Mouse (Mus musculus) hindbrain, embryonic 13.5 days (tissue): Measurements from ENCODE around the gene 9530053A07Rik. TPM values are rescaled to one million over a fixed set of nuclear protein-coding genes. Genes with fewer than 3 reads are reported as not detected.
"Not testable (repeated sequence)": the region's sequence is repeated elsewhere in the genome, so short reads cannot be mapped to it uniquely, and the experiment has no call there.

Experiments
- ATAC-seq: fragments of 200-750 bp; cut with Nextera tagmentation; 2 replicates; pipeline ENCODE4 v1.8.0; 2017; ENCODE audit warnings: moderate TSS enrichment; ENCODE audit not compliant: low FRiP score
- H3K27ac ChIP-seq: fragments of 300-500 bp; sonication (generic); 2 replicates; pipeline ENCODE4 v1.5.1; 2015; ENCODE audit warnings: inconsistent platforms, mild to moderate bottlenecking, moderate library complexity
- H3K27me3 ChIP-seq: fragments of 300-500 bp; sonication (generic); 2 replicates; pipeline ENCODE4 v1.6.1; 2015; ENCODE audit warnings: mild to moderate bottlenecking, inconsistent platforms
- H3K36me3 ChIP-seq: fragments of 300-500 bp; sonication (generic); 2 replicates; pipeline ENCODE4 v1.6.1; 2015; ENCODE audit warnings: mild to moderate bottlenecking, inconsistent platforms
- H3K4me1 ChIP-seq: fragments of 300-500 bp; sonication (generic); replicated peaks from 2 replicates; pipeline ENCODE4 v1.6.1; 2015; ENCODE audit warnings: inconsistent platforms
- H3K4me2 ChIP-seq: fragments of 300-500 bp; sonication (generic); 2 replicates; pipeline ENCODE4 v1.6.1; 2015; ENCODE audit warnings: inconsistent platforms, mild to moderate bottlenecking, moderate library complexity
- H3K4me3 ChIP-seq: fragments of 300-500 bp; sonication (generic); 2 replicates; pipeline ENCODE4 v1.5.1; 2015; ENCODE audit warnings: mild to moderate bottlenecking, inconsistent platforms
- H3K9ac ChIP-seq: fragments of 300-500 bp; sonication (generic); 2 replicates; pipeline ENCODE4 v1.6.1; 2015; ENCODE audit warnings: mild to moderate bottlenecking, inconsistent platforms
- H3K9me3 ChIP-seq: fragments of 300-500 bp; sonication (generic); 2 replicates; pipeline ENCODE4 v1.6.1; 2016; ENCODE audit warnings: inconsistent platforms
- WGBS: fragments of 180-500 bp; shearing (Covaris S2); methylation state at CpG from one replicate; pipeline ENCODE4 v1.1.7; 2015; 5-methylcytosine and 5-hydroxymethylcytosine counted together
- polyA plus RNA-seq: library from polyadenylated mRNA; unstranded; fragments of >200 nt; fragmentation: Nextera tagmentation; extraction: Ambion mirVana; gene quantifications from 2 replicates; pipeline ENCODE4 v1.2.1, GENCODE M21; 2015

Gene 9530053A07Rik
- polyA plus RNA-seq: 0.06 and 0.16 TPM in 2 replicates

DNA sequence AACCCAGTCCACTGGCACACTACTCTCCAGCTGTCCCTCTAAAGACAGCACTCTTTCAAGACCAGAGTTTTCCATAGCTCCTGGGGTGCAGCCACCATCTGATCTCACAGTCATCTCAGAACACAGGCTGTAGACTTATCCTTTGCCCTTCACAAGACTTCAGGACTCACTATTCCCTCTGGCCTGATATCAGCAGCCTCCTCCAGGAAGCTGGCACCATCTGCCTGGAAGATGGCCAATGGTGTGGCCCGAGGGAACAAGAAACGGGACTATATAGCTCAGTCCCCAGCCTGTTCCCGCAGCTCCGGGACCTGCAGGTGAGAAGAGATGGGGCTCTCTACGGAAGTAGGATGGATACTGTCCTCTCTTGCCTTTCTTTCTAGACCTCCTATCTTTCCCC lies at the start of gene 9530053A07Rik:
TSS of gene 9530053A07Rik (plus strand) at position 301 of the 400 bp plus-strand sequence.
- H3K27me3 ChIP-seq: 0 out of 2 replicates have a peak, but pooled peaks cover 3% of the 10 kb centered on the region
- H3K27ac ChIP-seq: no peak within 1 kb of the TSS
- no peak within 1 kb of the TSS for H3K4me2 ChIP-seq
- ATAC-seq: no peak
- WGBS: 89% methylated on average over 5 of the region's 5 CpGs
- no peaks in the 10 kb centered on the region for H3K36me3 ChIP-seq
- H3K4me3 ChIP-seq: no peak within 1 kb of the TSS
- no peaks in the 10 kb centered on the region for H3K4me1 ChIP-seq
- no peak within 1 kb of the TSS for H3K9ac ChIP-seq
- H3K9me3 ChIP-seq: no peaks in the 10 kb centered on the region

DNA sequence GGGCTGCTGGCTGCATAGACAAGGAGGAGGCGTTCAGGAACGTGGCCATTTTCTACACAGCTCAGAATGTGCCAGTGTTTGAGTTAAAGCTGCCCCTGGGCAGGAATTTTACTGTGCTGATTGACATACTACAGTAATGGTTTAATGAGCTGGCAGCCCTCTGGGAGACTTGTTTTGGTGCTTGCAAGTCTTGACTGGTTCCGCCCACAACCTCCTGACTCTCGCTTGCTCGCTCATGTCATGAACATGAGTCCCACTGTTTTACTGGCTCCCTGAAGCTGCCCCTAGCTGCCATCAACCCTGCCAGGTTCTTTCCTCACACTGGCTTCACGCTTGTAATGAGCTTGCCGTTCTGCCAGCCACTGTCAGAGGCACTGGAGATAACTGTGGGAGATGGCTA lies 45.1 kb upstream of the 9530053A07Rik start:
- no peak overlapping the region for H3K9ac ChIP-seq
- no peak for ATAC-seq
- H3K36me3 ChIP-seq: no peaks in the 10 kb centered on the region
- WGBS: 77% methylated on average over 7 of the region's 7 CpGs
- H3K9me3 ChIP-seq: no peaks in the 10 kb centered on the region
- H3K4me3 ChIP-seq: no peak overlapping the region
- H3K27me3 ChIP-seq: 0 out of 2 replicates have a peak, but pooled peaks cover 2% of the 10 kb centered on the region
- no peak overlapping the region for H3K4me2 ChIP-seq
- no peak overlapping the region for H3K27ac ChIP-seq
- no peaks in the 10 kb centered on the region for H3K4me1 ChIP-seq

DNA sequence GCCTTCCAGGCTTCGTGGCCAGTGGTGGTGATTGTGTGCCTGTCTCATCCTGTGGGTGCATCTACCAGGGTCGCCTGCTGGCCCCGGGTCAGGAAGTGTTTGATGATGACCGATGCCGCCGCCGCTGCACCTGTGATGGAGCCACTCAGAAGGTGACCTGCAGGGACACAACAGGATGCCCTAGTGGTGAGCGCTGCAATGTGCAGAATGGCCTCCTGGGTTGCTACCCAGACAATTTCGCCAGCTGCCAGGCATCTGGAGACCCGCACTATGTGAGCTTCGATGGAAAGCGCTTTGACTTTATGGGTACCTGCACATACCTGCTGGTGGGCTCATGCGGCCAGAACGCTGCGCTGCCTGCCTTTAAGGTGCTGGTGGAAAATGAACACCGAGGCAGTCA lies 43.0 kb upstream of the 9530053A07Rik start:
- no peaks in the 10 kb centered on the region for H3K9me3 ChIP-seq
- H3K4me1 ChIP-seq: no peaks in the 10 kb centered on the region
- H3K36me3 ChIP-seq: no peaks in the 10 kb centered on the region
- H3K9ac ChIP-seq: no peak overlapping the region
- WGBS: 84% methylated on average over 16 of the region's 16 CpGs
- no peak for ATAC-seq
- H3K4me3 ChIP-seq: no peak overlapping the region
- no peak overlapping the region for H3K4me2 ChIP-seq
- H3K27me3 ChIP-seq: 0 out of 2 replicates have a peak, but pooled peaks cover 2% of the 10 kb centered on the region
- no peak overlapping the region for H3K27ac ChIP-seq

DNA sequence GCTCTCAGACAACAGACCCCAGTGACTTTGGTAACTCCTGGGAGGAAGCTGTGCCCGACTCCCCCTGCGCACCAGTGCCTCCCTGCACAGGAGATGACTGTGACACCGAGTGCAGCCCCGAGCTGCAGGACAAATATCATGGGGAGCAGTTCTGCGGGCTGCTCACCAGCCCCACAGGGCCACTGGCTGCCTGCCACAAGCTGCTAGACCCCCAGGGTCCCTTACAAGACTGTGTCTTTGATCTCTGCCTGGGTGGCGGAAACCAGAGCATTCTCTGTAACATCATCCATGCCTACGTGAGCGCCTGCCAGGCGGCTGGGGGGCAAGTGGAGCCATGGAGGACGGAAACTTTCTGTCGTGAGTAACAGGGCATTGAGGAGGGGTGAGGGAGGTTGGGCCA lies 35.7 kb upstream of the 9530053A07Rik start:
- no peak for ATAC-seq
- Histone ChIP-seq H3K27me3 (no peaks in the 10 kb centered on the region), H3K4me1 (0 out of 2 replicates have a peak, but pooled peaks cover 2% of the 10 kb centered on the region), H3K4me2 (no peak overlapping the region), H3K36me3 (no peaks in the 10 kb centered on the region), H3K27ac (no peak overlapping the region), H3K9ac (no peak overlapping the region), H3K9me3 (no peaks in the 10 kb centered on the region), H3K4me3 (no peak overlapping the region)
- 42% methylated on average over 11 of the region's 11 CpGs for whole genome bisulfite sequencing

DNA sequence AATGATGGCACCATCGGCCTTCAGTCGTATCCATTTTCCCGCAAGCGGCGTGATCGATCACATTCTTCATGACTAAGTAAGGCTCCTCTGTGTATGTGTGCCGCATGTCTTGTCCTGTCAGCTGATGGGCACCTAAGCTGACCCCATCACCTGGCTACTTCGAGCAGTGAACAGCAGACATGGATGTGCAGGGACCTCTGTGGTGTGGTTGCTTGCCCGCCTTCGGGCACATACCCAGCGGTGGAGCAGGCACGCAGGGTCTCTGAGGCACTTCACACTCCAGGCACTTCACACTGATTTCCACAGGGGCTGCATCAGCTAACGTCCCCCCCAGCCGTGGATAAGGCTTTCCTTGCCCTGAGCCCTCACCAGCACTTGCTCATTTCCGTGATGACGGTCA lies 30.2 kb upstream of the 9530053A07Rik start:
- H3K9ac ChIP-seq: no peak overlapping the region
- H3K36me3 ChIP-seq: no peaks in the 10 kb centered on the region
- no peak overlapping the region for H3K4me3 ChIP-seq
- peaks cover 11% of the 10 kb centered on the region; the same call in 1 of the 2 replicates for H3K27me3 ChIP-seq
- WGBS: 93% methylated on average over 16 of the region's 16 CpGs
- ATAC-seq: no peak
- H3K27ac ChIP-seq: no peak overlapping the region
- 0 out of 2 replicates have a peak, but pooled peaks cover 10% of the 10 kb centered on the region for H3K9me3 ChIP-seq
- H3K4me1 ChIP-seq: no peaks in the 10 kb centered on the region
- H3K4me2 ChIP-seq: no peak overlapping the region

DNA sequence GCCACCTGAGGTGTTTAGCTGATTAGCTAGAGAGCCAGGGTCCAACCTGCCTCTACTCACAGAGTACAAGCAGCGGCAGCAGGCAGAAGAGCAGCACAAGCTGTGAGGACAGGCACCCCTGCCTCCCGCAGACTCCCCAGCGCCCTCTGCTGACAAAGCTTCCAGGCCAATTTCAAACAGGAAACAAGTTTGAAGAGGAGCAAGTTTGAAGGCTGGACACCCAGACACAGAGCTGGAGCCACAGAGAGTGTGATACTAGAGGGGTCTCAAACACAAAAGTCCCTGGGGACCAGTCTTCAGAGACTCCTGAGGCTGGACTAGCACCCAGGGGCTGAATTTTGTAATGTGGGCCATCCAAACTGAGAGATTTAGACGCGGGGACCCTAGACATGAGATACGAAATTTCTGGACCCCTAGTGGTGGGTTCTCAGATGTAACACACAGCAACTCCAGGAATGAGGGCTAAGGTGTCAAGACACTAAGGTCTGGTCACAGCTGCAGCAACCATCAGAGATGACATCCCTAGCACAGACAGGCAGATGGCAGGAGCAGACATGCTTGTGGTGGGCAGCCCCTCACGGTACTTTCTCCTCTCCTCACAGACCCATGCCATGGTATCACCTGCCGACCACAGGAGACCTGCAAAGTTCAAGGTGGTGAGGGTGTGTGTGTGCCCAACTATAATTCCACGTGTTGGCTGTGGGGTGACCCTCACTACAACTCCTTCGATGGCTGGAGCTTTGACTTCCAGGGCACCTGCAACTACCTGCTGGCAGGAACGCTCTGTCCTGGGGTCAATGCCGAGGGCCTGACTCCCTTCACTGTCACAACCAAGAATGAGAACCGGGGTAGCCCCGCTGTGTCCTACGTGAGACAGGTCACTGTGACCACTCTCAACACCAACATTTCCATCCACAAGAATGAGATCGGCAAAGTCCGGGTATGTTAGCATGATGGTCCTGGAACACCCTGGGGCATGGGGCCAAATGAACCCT lies 28.4 kb upstream of the 9530053A07Rik start:
- no peak overlapping the region for H3K4me3 ChIP-seq
- H3K4me2 ChIP-seq: no peak overlapping the region
- WGBS: 69% methylated on average over 17 of the region's 17 CpGs
- peaks cover 6% of the 10 kb centered on the region; the same call in 1 of the 2 replicates for H3K4me1 ChIP-seq
- H3K36me3 ChIP-seq: no peaks in the 10 kb centered on the region
- no peak overlapping the region for H3K9ac ChIP-seq
- H3K27me3 ChIP-seq: peaks cover 18% of the 10 kb centered on the region
- H3K27ac ChIP-seq: no peak overlapping the region
- H3K9me3 ChIP-seq: 0 out of 2 replicates have a peak, but pooled peaks cover 10% of the 10 kb centered on the region
- no peak for ATAC-seq

DNA sequence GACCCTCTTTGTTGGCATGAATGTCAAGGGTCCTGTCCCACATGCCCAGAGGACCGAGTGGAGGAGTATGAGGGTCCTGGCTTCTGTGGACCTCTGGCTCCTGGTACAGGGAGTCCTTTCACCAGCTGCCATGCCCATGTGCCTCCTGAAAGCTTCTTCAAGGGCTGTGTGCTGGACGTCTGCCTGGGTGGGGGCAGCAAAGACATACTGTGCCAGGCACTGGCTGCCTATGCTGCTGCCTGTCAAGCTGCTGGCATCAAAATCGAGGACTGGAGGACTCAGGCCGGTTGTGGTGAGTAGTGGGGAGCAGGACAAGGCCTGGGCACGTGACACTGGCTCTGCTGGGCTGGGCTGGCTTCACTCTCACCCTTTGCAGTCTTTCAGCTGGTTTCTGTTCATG lies 26.3 kb upstream of the 9530053A07Rik start:
- H3K4me3 ChIP-seq, H3K9ac ChIP-seq, H3K36me3 ChIP-seq, H3K4me2 ChIP-seq, H3K27ac ChIP-seq, ATAC-seq, H3K4me1 ChIP-seq: not testable (repeated sequence)
- 50% methylated on average over 5 of the region's 5 CpGs for WGBS
- Histone ChIP-seq H3K9me3 (0 out of 2 replicates have a peak, but pooled peaks cover 10% of the 10 kb centered on the region), H3K27me3 (peaks cover 18% of the 10 kb centered on the region)

DNA sequence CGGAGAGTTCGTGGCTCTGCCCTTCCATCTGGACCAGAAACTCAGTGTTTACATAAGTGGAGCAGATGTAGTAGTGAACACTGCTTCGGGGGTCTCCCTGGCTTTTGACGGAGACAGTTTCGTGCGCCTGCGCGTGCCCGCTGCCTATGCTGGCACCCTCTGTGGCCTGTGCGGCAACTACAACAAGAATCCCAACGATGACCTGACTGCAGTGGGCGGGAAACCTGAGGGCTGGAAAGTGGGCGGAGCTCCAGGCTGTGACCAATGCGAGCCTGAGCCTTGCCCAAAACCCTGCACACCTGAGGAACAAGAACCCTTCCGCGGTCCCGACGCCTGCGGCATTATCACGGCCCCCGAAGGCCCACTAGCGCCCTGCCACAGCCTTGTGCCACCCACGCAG lies 24.6 kb upstream of the 9530053A07Rik start:
- Histone ChIP-seq H3K4me1 (peaks cover 6% of the 10 kb centered on the region; the same call in 1 of the 2 replicates), H3K4me3 (peak overlapping the region; percentile 26), H3K36me3 (no peaks in the 10 kb centered on the region), H3K27me3 (peaks cover 18% of the 10 kb centered on the region), H3K9ac (no peak overlapping the region), H3K9me3 (no peaks in the 10 kb centered on the region), H3K27ac (no peak overlapping the region), H3K4me2 (peak overlapping the region; percentile 48)
- WGBS: 7% methylated on average over 23 of the region's 23 CpGs
- ATAC-seq: no peak

DNA sequence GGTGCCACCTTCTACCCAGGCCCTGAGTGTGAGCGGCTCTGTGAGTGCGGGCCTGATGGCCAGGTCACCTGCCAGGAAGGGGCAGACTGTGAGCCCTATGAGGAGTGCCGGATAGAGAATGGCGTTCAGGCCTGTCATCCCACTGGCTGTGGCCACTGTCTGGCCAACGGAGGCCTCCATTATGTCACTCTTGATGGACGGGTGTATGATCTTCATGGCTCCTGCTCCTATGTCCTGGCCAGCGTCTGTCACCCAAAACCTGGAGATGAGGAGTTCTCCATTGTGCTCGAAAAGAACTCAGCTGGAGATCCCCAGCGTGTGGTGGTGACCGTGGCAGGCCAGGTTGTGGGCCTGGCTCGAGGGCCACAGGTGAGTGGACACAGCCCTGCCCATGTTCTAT lies 23.0 kb upstream of the 9530053A07Rik start:
- no peaks in the 10 kb centered on the region for H3K36me3 ChIP-seq
- no peak overlapping the region for H3K4me2 ChIP-seq
- H3K27ac ChIP-seq: no peak overlapping the region
- H3K9me3 ChIP-seq: no peaks in the 10 kb centered on the region
- no peak overlapping the region for H3K9ac ChIP-seq
- WGBS: 93% methylated on average over 11 of the region's 11 CpGs
- no peak for ATAC-seq
- H3K4me1 ChIP-seq: peaks cover 6% of the 10 kb centered on the region; the same call in 1 of the 2 replicates
- H3K4me3 ChIP-seq: no peak overlapping the region
- H3K27me3 ChIP-seq: peaks cover 18% of the 10 kb centered on the region

DNA sequence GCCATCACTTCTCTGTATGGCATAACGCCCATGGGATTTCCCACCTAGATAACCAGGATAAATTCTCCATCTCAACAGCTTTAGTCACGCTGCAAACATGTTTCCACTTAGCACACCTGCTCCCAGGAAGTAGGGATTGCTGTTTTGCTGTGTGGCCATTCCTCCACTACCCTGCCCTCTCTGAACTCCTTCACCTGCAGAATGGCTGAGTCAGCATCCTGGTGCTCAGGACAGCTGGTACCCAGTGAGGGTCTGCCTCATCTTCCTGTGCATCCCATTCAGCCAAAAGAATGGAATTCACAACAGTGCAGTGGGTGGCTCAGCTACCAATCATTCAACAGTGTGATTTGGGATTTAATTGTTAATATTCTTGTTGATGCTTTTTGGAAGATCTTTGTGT lies 14.6 kb upstream of the 9530053A07Rik start:
- H3K4me3 ChIP-seq: no peak overlapping the region
- no peaks in the 10 kb centered on the region for H3K9me3 ChIP-seq
- no peak overlapping the region for H3K9ac ChIP-seq
- no peak for ATAC-seq
- no peaks in the 10 kb centered on the region for H3K4me1 ChIP-seq
- WGBS: 86% methylated on average over 2 of the region's 2 CpGs
- no peaks in the 10 kb centered on the region for H3K27me3 ChIP-seq
- no peaks in the 10 kb centered on the region for H3K36me3 ChIP-seq
- no peak overlapping the region for H3K27ac ChIP-seq
- H3K4me2 ChIP-seq: no peak overlapping the region

DNA sequence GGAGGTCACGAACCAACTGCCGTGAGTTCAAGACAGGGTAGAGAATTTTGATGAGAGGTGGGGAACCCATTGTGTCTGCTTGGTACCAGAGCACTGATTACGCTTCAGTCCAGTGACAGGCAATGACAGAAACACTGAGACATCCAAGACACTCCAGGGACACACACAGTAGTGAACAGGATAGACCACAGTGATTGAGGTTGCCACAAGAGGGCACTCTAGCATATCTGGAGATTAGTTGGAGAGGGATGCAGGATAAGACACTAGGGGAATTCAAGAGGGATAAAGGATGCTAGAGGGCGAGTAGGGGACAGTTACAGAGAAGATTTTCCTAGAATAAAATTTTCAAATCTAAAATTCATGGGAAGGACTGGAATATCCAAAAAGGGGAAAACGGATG lies 8.3 kb downstream of the 9530053A07Rik start:
- Histone ChIP-seq H3K4me1 (no peaks in the 10 kb centered on the region), H3K9me3 (no peaks in the 10 kb centered on the region), H3K27ac (no peak overlapping the region), H3K36me3 (no peaks in the 10 kb centered on the region), H3K27me3 (peaks cover 11% of the 10 kb centered on the region; the same call in 1 of the 2 replicates), H3K4me3 (no peak overlapping the region), H3K4me2 (no peak overlapping the region), H3K9ac (no peak overlapping the region)
- ATAC-seq: no peak
- WGBS: 61% methylated on average over 5 of the region's 5 CpGs

DNA sequence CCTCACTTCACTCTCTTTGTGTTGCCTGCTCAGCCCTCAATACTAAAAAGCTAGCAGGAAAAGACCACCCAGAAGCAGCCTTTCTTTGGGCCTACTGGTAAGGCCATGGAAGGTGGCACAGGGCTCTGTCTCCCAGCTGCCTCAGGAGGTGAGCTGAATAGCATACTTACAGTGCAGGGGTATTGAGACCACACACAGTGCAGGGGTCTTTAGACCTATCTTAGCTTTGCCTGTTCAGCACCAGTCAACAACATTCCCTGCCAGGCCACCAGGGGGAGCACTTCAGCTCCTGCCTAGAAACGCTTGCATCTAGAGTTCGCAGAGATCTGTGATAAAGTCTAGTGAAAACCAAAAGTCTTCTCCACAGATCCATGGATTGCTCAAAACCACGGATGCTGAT lies 19.0 kb downstream of the 9530053A07Rik start:
- Histone ChIP-seq H3K36me3 (no peaks in the 10 kb centered on the region), H3K4me3 (no peak overlapping the region), H3K9me3 (no peaks in the 10 kb centered on the region), H3K4me1 (no peaks in the 10 kb centered on the region), H3K27me3 (peaks cover 20% of the 10 kb centered on the region), H3K27ac (no peak overlapping the region), H3K9ac (no peak overlapping the region), H3K4me2 (no peak overlapping the region)
- WGBS: 23% methylated on average over 3 of the region's 3 CpGs
- peak; percentile 75; the same call in 1 of the 2 replicates for ATAC-seq
